Mouse (Mus musculus): ENCODE measurements around the gene Hspb2.

Hspb2 gene

GRCm38 (mm10) chr9:50752054-50752602 is at the start of gene Hspb2:
Gene Hspb2 (minus strand): TSS chr9:50752354.
- DNase-seq (ENCODE audit: low read depth): peak; percentile 49

GRCm38 (mm10) chr9:50800985-50801384 is 48.8 kb upstream of the Hspb2 start:
- DNase-seq (ENCODE audit: low read depth): peak; percentile 69

- DNase-seq (ENCODE audit: low read depth): no peak
These were observed 46.2 kb upstream of the Hspb2 start for GRCm38 (mm10) chr9:50798368-50798767.

- DNase-seq (ENCODE audit: low read depth): no peak
These were observed 45.5 kb upstream of the Hspb2 start for GRCm38 (mm10) chr9:50797641-50798040.

GRCm38 (mm10) chr9:50796776-50797175 is 44.6 kb upstream of the Hspb2 start:
- DNase-seq (ENCODE audit: low read depth): no peak

- DNase-seq (ENCODE audit: low read depth): no peak
These were observed 43.1 kb upstream of the Hspb2 start for GRCm38 (mm10) chr9:50795266-50795665.

- DNase-seq (ENCODE audit: low read depth): peak; percentile 53
These were observed 30.0 kb upstream of the Hspb2 start for GRCm38 (mm10) chr9:50782155-50782554.

- no peak for DNase-seq (ENCODE audit: low read depth)
These were observed 24.1 kb upstream of the Hspb2 start for GRCm38 (mm10) chr9:50776162-50776760.

- DNase-seq (ENCODE audit: low read depth): peak; percentile 23
These were observed 23.5 kb upstream of the Hspb2 start for GRCm38 (mm10) chr9:50775662-50776126.

- DNase-seq (ENCODE audit: low read depth): peak; percentile 92
These were observed 22.9 kb upstream of the Hspb2 start, which contains the start of the genes Alg9 and 1110032A03Rik for GRCm38 (mm10) chr9:50774991-50775612. Gene Alg9 (plus strand): TSS chr9:50775019. Gene 1110032A03Rik (minus strand): TSS chr9:50775520.

- DNase-seq (ENCODE audit: low read depth): no peak
These were observed 21.9 kb upstream of the Hspb2 start for GRCm38 (mm10) chr9:50774026-50774462.

- no peak for DNase-seq (ENCODE audit: low read depth)
These were observed 17.9 kb upstream of the Hspb2 start for GRCm38 (mm10) chr9:50770011-50770410.

GRCm38 (mm10) chr9:50768107-50769002 is 16.2 kb upstream of the Hspb2 start, which contains the start of gene Fdxacb1:
Gene Fdxacb1 (plus strand): TSS chr9:50768236.
- DNase-seq (ENCODE audit: low read depth): peak; percentile 97

- DNase-seq (ENCODE audit: low read depth): no peak
These were observed 15.5 kb upstream of the Hspb2 start for GRCm38 (mm10) chr9:50767531-50768106.

GRCm38 (mm10) chr9:50763331-50763730 is 11.2 kb upstream of the Hspb2 start:
- DNase-seq (ENCODE audit: low read depth): peak; percentile 77

- no peak for DNase-seq (ENCODE audit: low read depth)
These were observed 9.5 kb upstream of the Hspb2 start for GRCm38 (mm10) chr9:50761520-50762243.

GRCm38 (mm10) chr9:50756711-50757110 is 4.6 kb upstream of the Hspb2 start:
- peak; percentile 54 for DNase-seq (ENCODE audit: low read depth)

- DNase-seq (ENCODE audit: low read depth): no peak
These were observed 1.8 kb upstream of the Hspb2 start for GRCm38 (mm10) chr9:50753947-50754346.

GRCm38 (mm10) chr9:50752784-50753615 is 846 bp upstream of the Hspb2 start:
- DNase-seq (ENCODE audit: low read depth): peak; percentile 87

GRCm38 (mm10) chr9:50751323-50751722 is 831 bp downstream of the Hspb2 start, which contains the start of gene Cryab:
Gene Cryab (plus strand): TSS chr9:50751325.
- DNase-seq (ENCODE audit: low read depth): no peak
